ENCODE assay signal across 36 mouse cellular contexts in genomic region chr10:116143684-116144083, GRCm38 (mm10). TPM values are rescaled to one million over a fixed set of nuclear protein-coding genes. Genes with fewer than 3 reads are reported as not detected.
DNase-seq lines count a peak whose midpoint lies in the region; TF ChIP-seq lines count a peak whose summit lies in the region.
"Had no signal": no experiment of that assay in that cellular context is flagged by ENCODE, and none has a peak within 500 bp of the region (broad histone marks: within the 10 kb centered on the region; RNA-seq: fewer than 3 reads in every experiment).

No protein-coding gene starts in this region.

- no peaks in the 10 kb centered on the region for H3K4me1 ChIP-seq in lung, adult 2 months (ENCODE audit: control insufficient read depth, insufficient read depth, low read length)
- H3K4me1 ChIP-seq: intestine, embryonic 15.5 days; liver, embryonic 15.5 days; lung, embryonic 15.5 days had no signal

- 89% methylated on average over 10 of the region's 10 CpGs for WGBS in lung, adult 2 months

- peak; percentile 2 for DNase-seq in right cerebral cortex, adult 18-20 months
- DNase-seq in right cerebral cortex, adult 2 months (ENCODE audit: low spot score in 2 of 2) = no peak
- DNase-seq in cerebellum, adult 11-12 months = peak; percentile 23
- DNase-seq in cerebellum, adult 9-11 months = peak; percentile 21
- no peak for DNase-seq in lung, adult 2 months
- DNase-seq in natural killer cell, adult 2 months (ENCODE audit: low spot score in 2 of 2) = no peak
- DNase-seq in kidney, postnatal 25 days = no peak
- DNase-seq: adrenal gland, adult 2 months; adrenal gland, postnatal 36 days; gastrocnemius, adult 2 months; gastrocnemius, postnatal 36 days; heart, adult 18-20 months; heart, postnatal 36 days; kidney, adult 2 months; kidney, postnatal 4 days; layer of hippocampus, postnatal 36 days; spleen, adult 18-20 months; thymus, adult 2 months; thymus, postnatal 4 days had no signal

- no peak overlapping the region for H3K4me3 ChIP-seq in lung, adult 2 months (replicated peaks; ENCODE audit: extremely low read depth, low read depth, low read length)
- H3K4me3 ChIP-seq: embryonic facial prominence, embryonic 13.5 days; forebrain, embryonic 10.5 days; gastrocnemius, adult 2 months; hindbrain, embryonic 12.5 days; intestine, embryonic 15.5 days; limb, embryonic 12.5 days; liver, embryonic 15.5 days; lung, embryonic 15.5 days; midbrain, embryonic 10.5 days; myocyte; neural tube, embryonic 13.5 days had no signal

- TF ChIP-seq CTCF in lung, adult 2 months (IDR thresholded peaks at IDR 0.05; ENCODE audit: insufficient read depth, low read length) = no peak

- no peak for TF ChIP-seq POLR2A in lung, adult 2 months (IDR thresholded peaks at IDR 0.05; ENCODE audit: borderline replicate concordance, extremely low read depth, low read depth, low read length)

RNA-seq across cellular contexts. Expression of gene 4933416C03Rik, which starts 30.0 kb away (rescaled TPM):
- polyA plus RNA-seq in lung, adult 2 months (2012; rRNA removed) = not detected in 2 replicates
- polyA plus RNA-seq: activated CD4-positive, CD25-positive, alpha-beta regulatory T cell, adult 4 months; adrenal gland, adult 2 months; embryonic facial prominence, embryonic 13.5 days; forebrain, embryonic 10.5 days; heart, embryonic 11.5 days; heart, embryonic 16.5 days; hindbrain, embryonic 12.5 days; intestine, embryonic 15.5 days; kidney, adult 2 months; kidney, embryonic 16.5 days; limb, embryonic 12.5 days; liver, adult 2 months; liver, embryonic 15.5 days; lung, embryonic 15.5 days; midbrain, embryonic 10.5 days; midbrain, postnatal 0 days; myocyte; stomach, embryonic 16.5 days; thymus, adult 2 months had no signal

Comparison
In these comparisons a context has a peak if more than half of its experiments do, and no peak if none do; other contexts are left out.
1. DNase-seq: peak in right cerebral cortex, adult 18-20 months (single experiment), cerebellum, adult 11-12 months (single experiment) and cerebellum, adult 9-11 months (single experiment); none in right cerebral cortex, adult 2 months (0 of 2), lung, adult 2 months (single experiment), natural killer cell, adult 2 months (0 of 2) and kidney, postnatal 25 days (0 of 2).